15 mouse cellular contexts compared by ENCODE assay signal in genomic region chr3:9522009-9522408, GRCm38 (mm10).
A peak's percentile ranks its signal among the peaks of the same experiment; 100 is the strongest.
DNase-seq lines count a peak whose midpoint lies in the region; ATAC-seq and TF ChIP-seq lines count a peak whose summit lies in the region.
"Had no signal": no experiment of that assay in that cellular context is flagged by ENCODE, and none has a peak within 500 bp of the region (broad histone marks: within the 10 kb centered on the region; RNA-seq: fewer than 3 reads in every experiment).

No protein-coding gene starts in this region.

- TF ChIP-seq POLR2A in kidney, adult 2 months (IDR thresholded peaks at IDR 0.05; ENCODE audit: low read depth, low read length): no peak

- WGBS in kidney, adult 2 months: 38% methylated on average over 6 of the region's 6 CpGs
- 52% methylated on average over 6 of the region's 6 CpGs for WGBS in liver, embryonic 15.5 days (ENCODE audit: insufficient replicate concordance)

- H3K27me3 ChIP-seq in kidney, adult 2 months (replicated peaks; ENCODE audit: control insufficient read depth, insufficient read depth, low read length): no peaks in the 10 kb centered on the region
- H3K27me3 ChIP-seq in liver, embryonic 15.5 days: no peaks in the 10 kb centered on the region
- H3K27me3 ChIP-seq: embryonic facial prominence, embryonic 15.5 days had no signal

- no peak overlapping the region for H3K9ac ChIP-seq in liver, embryonic 15.5 days
- H3K9ac ChIP-seq: embryonic facial prominence, embryonic 15.5 days; forebrain, embryonic 12.5 days; hindbrain, embryonic 14.5 days had no signal

- H3K9me3 ChIP-seq in liver, embryonic 15.5 days (replicated peaks): no peaks in the 10 kb centered on the region
- H3K9me3 ChIP-seq: embryonic facial prominence, embryonic 15.5 days; forebrain, embryonic 12.5 days; G1E had no signal

- peaks cover 36% of the 10 kb centered on the region for H3K4me1 ChIP-seq in kidney, adult 2 months (ENCODE audit: control insufficient read depth, insufficient read depth, low read length)
- H3K4me1 ChIP-seq in liver, embryonic 15.5 days (replicated peaks): peaks cover 28% of the 10 kb centered on the region

- peak; percentile 59; the same call in 1 of the 2 replicates for ATAC-seq in liver, embryonic 15.5 days (ENCODE audit: insufficient read depth)

- H3K27ac ChIP-seq in kidney, adult 2 months (ENCODE audit: insufficient read depth, low read depth, low read length): no peak overlapping the region
- H3K27ac ChIP-seq in liver, embryonic 15.5 days (replicated peaks): no peak overlapping the region
- H3K27ac ChIP-seq: forebrain, embryonic 12.5 days; hindbrain, embryonic 14.5 days had no signal

- no peak overlapping the region for H3K4me2 ChIP-seq in liver, embryonic 15.5 days
- H3K4me2 ChIP-seq: embryonic facial prominence, embryonic 15.5 days; forebrain, embryonic 12.5 days; hindbrain, embryonic 14.5 days had no signal

- peak; percentile 29; the same call in 1 of the 2 replicates for TF ChIP-seq CTCF in kidney, adult 2 months (conservative IDR thresholded peaks at IDR 0.05; ENCODE audit: insufficient read depth, insufficient read length, low read depth, low read length)

- H3K36me3 ChIP-seq in kidney, adult 2 months (ENCODE audit: control insufficient read depth, insufficient read depth, low read length): no peaks in the 10 kb centered on the region
- no peaks in the 10 kb centered on the region for H3K36me3 ChIP-seq in liver, embryonic 15.5 days (replicated peaks)
- H3K36me3 ChIP-seq: embryonic facial prominence, embryonic 15.5 days; forebrain, embryonic 12.5 days; G1E had no signal

- peak; percentile 20 for DNase-seq in Muller cell, postnatal 12 days (ENCODE audit: inconsistent ontology term)
- DNase-seq in kidney, adult 2 months: peak; percentile 89
- DNase-seq in kidney, postnatal 36 days: peak; percentile 68 to 83
- no peak for DNase-seq in cerebellum, postnatal 36 days
- no peak for DNase-seq in urinary bladder, adult 2 months (ENCODE audit: low spot score)
- DNase-seq in lung, postnatal 10 days: no peak
- DNase-seq: adrenal gland, postnatal 10 days; cerebellum, adult 2 months; midbrain, embryonic 14.5 days; spleen, adult 18-20 months had no signal

- no peak overlapping the region for H3K4me3 ChIP-seq in kidney, adult 2 months (ENCODE audit: insufficient read depth, low read depth, low read length)
- no peak overlapping the region for H3K4me3 ChIP-seq in liver, embryonic 15.5 days (replicated peaks)
- H3K4me3 ChIP-seq: embryonic facial prominence, embryonic 15.5 days; forebrain, embryonic 12.5 days had no signal

Comparison
In these comparisons a context has a peak if more than half of its experiments do, and no peak if none do; other contexts are left out.
1. DNase-seq: peak in Muller cell, postnatal 12 days (single experiment), kidney, adult 2 months (single experiment) and kidney, postnatal 36 days (2 of 2); none in cerebellum, postnatal 36 days (0 of 2), urinary bladder, adult 2 months (single experiment) and lung, postnatal 10 days (single experiment).